Mouse (Mus musculus): ENCODE results near the gene Olfr15. TPM values are rescaled to one million over a fixed set of nuclear protein-coding genes. Genes with fewer than 3 reads are reported as not detected.
A peak's percentile ranks its signal among the peaks of the same experiment; 100 is the strongest.

Gene Olfr15
- total and polyA plus RNA-seq, 2 experiments: not detected

GRCm38 (mm10) chr16:3854437-3855182 lies 23.9 kb downstream of the Olfr15 start:
- Histone ChIP-seq H3K4me3 (ENCODE audit: insufficient read depth, low read depth, low read length) (no peak overlapping the region), H3K9ac (ENCODE audit: low read depth, low read length) (no peak overlapping the region), H3K4me1 (ENCODE audit: control insufficient read depth, insufficient read depth, low read length) (no peaks in the 10 kb centered on the region), H3K79me2 (ENCODE audit: control insufficient read depth, insufficient read depth, low read length) (no peaks in the 10 kb centered on the region), H3K27ac (replicated peaks; ENCODE audit: insufficient read depth, low read depth, low read length) (no peak overlapping the region), H3K36me3 (ENCODE audit: control insufficient read depth, insufficient read depth, low read length) (no peaks in the 10 kb centered on the region; the same call in none of the 2 replicates), H3K27me3 (ENCODE audit: control insufficient read depth, insufficient read depth, low read length) (no peaks in the 10 kb centered on the region)
- DNase-seq (ENCODE audit: extremely low read depth, low read depth, low spot score): no peak
- TF ChIP-seq POLR2A (IDR thresholded peaks at IDR 0.05; ENCODE audit: extremely low read depth, insufficient read depth, low read length) (no peak), CTCF (IDR thresholded peaks at IDR 0.05; ENCODE audit: low read depth, low read length) (no peak)
- WGBS: 84% methylated on average over 11 of the region's 11 CpGs

- Histone ChIP-seq H3K27ac (replicated peaks; ENCODE audit: insufficient read depth, low read depth, low read length) (no peak overlapping the region), H3K27me3 (ENCODE audit: control insufficient read depth, insufficient read depth, low read length) (no peaks in the 10 kb centered on the region), H3K79me2 (ENCODE audit: control insufficient read depth, insufficient read depth, low read length) (no peaks in the 10 kb centered on the region), H3K4me3 (ENCODE audit: insufficient read depth, low read depth, low read length) (no peak overlapping the region), H3K9ac (ENCODE audit: low read depth, low read length) (no peak overlapping the region), H3K36me3 (ENCODE audit: control insufficient read depth, insufficient read depth, low read length) (no peaks in the 10 kb centered on the region; the same call in none of the 2 replicates), H3K4me1 (ENCODE audit: control insufficient read depth, insufficient read depth, low read length) (no peaks in the 10 kb centered on the region)
- TF ChIP-seq POLR2A (IDR thresholded peaks at IDR 0.05; ENCODE audit: extremely low read depth, insufficient read depth, low read length) (no peak), CTCF (IDR thresholded peaks at IDR 0.05; ENCODE audit: low read depth, low read length) (no peak)
- WGBS: 83% methylated on average over 1 of the region's 1 CpGs
- no peak for DNase-seq (ENCODE audit: extremely low read depth, low read depth, low spot score)
Observed at GRCm38 (mm10) chr16:3855776-3856175, 25.1 kb downstream of the Olfr15 start.

- Histone ChIP-seq H3K27me3 (ENCODE audit: control insufficient read depth, insufficient read depth, low read length) (no peaks in the 10 kb centered on the region), H3K36me3 (ENCODE audit: control insufficient read depth, insufficient read depth, low read length) (peaks cover 5% of the 10 kb centered on the region), H3K4me3 (ENCODE audit: insufficient read depth, low read depth, low read length) (no peak overlapping the region), H3K9ac (ENCODE audit: low read depth, low read length) (no peak overlapping the region), H3K27ac (replicated peaks; ENCODE audit: insufficient read depth, low read depth, low read length) (no peak overlapping the region), H3K79me2 (ENCODE audit: control insufficient read depth, insufficient read depth, low read length) (no peaks in the 10 kb centered on the region), H3K4me1 (ENCODE audit: control insufficient read depth, insufficient read depth, low read length) (no peaks in the 10 kb centered on the region)
- no peak for TF ChIP-seq POLR2A (IDR thresholded peaks at IDR 0.05; ENCODE audit: extremely low read depth, insufficient read depth, low read length)
- no peak for TF ChIP-seq CTCF (IDR thresholded peaks at IDR 0.05; ENCODE audit: low read depth, low read length)
- 93% methylated on average over 4 of the region's 4 CpGs for WGBS
- no peak for DNase-seq (ENCODE audit: extremely low read depth, low read depth, low spot score)
Observed at GRCm38 (mm10) chr16:3859254-3859653, 28.6 kb downstream of the Olfr15 start.

GRCm38 (mm10) chr16:3871815-3872214 lies 41.1 kb downstream of the Olfr15 start:
- Histone ChIP-seq H3K79me2 (ENCODE audit: control insufficient read depth, insufficient read depth, low read length) (peaks cover 3% of the 10 kb centered on the region; the same call in 1 of the 2 replicates), H3K27ac (replicated peaks; ENCODE audit: insufficient read depth, low read depth, low read length) (peak overlapping the region; percentile 9; the same call in 1 of the 2 replicates), H3K9ac (ENCODE audit: low read depth, low read length) (peak overlapping the region; percentile 43), H3K36me3 (ENCODE audit: control insufficient read depth, insufficient read depth, low read length) (peaks cover 2% of the 10 kb centered on the region; the same call in 1 of the 2 replicates), H3K4me1 (ENCODE audit: control insufficient read depth, insufficient read depth, low read length) (peaks cover 3% of the 10 kb centered on the region; the same call in 1 of the 2 replicates), H3K4me3 (ENCODE audit: insufficient read depth, low read depth, low read length) (peak overlapping the region; percentile 70), H3K27me3 (ENCODE audit: control insufficient read depth, insufficient read depth, low read length) (no peaks in the 10 kb centered on the region)
- DNase-seq (ENCODE audit: extremely low read depth, low read depth, low spot score): no peak
- 5% methylated on average over 16 of the region's 16 CpGs for WGBS
- no peak for TF ChIP-seq POLR2A (IDR thresholded peaks at IDR 0.05; ENCODE audit: extremely low read depth, insufficient read depth, low read length)
- TF ChIP-seq CTCF (IDR thresholded peaks at IDR 0.05; ENCODE audit: low read depth, low read length): no peak

- peak within 1 kb of the TSS; percentile 65 for H3K27ac ChIP-seq (replicated peaks; ENCODE audit: insufficient read depth, low read depth, low read length)
- H3K36me3 ChIP-seq (ENCODE audit: control insufficient read depth, insufficient read depth, low read length): no peaks in the 10 kb centered on the region; the same call in 1 of the 2 replicates
- peak within 1 kb of the TSS; percentile 70 for H3K4me3 ChIP-seq (ENCODE audit: insufficient read depth, low read depth, low read length)
- peak; percentile 90 for DNase-seq (ENCODE audit: extremely low read depth, low read depth, low spot score)
- H3K9ac ChIP-seq (ENCODE audit: low read depth, low read length): peak within 1 kb of the TSS; percentile 56
- 3% methylated on average over 47 of the region's 47 CpGs for WGBS
- H3K27me3 ChIP-seq (ENCODE audit: control insufficient read depth, insufficient read depth, low read length): no peaks in the 10 kb centered on the region
- H3K4me1 ChIP-seq (ENCODE audit: control insufficient read depth, insufficient read depth, low read length): peaks cover 3% of the 10 kb centered on the region
- peaks cover 3% of the 10 kb centered on the region; the same call in 1 of the 2 replicates for H3K79me2 ChIP-seq (ENCODE audit: control insufficient read depth, insufficient read depth, low read length)
- TF ChIP-seq CTCF (IDR thresholded peaks at IDR 0.05; ENCODE audit: low read depth, low read length) (no peak), POLR2A (IDR thresholded peaks at IDR 0.05; ENCODE audit: extremely low read depth, insufficient read depth, low read length) (0 out of 2 replicates have a peak, but pooled peaks have one; percentile 8)
Observed at GRCm38 (mm10) chr16:3872216-3873047, 41.8 kb downstream of the Olfr15 start, which contains the start of gene Naa60. Gene Naa60, plus strand, starts transcription at chr16:3872375.
